Mouse (Mus musculus) large intestine, adult 2 months (tissue): ENCODE results near the gene Adamts4. TPM values are rescaled to one million over a fixed set of nuclear protein-coding genes. Genes with fewer than 3 reads are reported as not detected.
"Not testable (repeated sequence)": the region's sequence is repeated elsewhere in the genome, so short reads cannot be mapped to it uniquely, and the experiment has no call there.

Experiments used
- DNase-seq: peaks from one replicate; pipeline ENCODE4 v3.0.0-alpha.2; 2012; ENCODE audit warnings: low read depth, low spot score
- WGBS: fragments of 180-500 bp; shearing (Covaris S2); methylation state at CpG from one replicate; pipeline ENCODE4 v1.1.7; 2018; 5-methylcytosine and 5-hydroxymethylcytosine counted together
- polyA plus RNA-seq: library from polyadenylated mRNA; depleted of rRNA; stranded (reverse); fragments of >200 nt; gene quantifications from 2 replicates; pipeline ENCODE4 v1.2.3, GENCODE M21; 2012

Adamts4 gene
- polyA plus RNA-seq, 1 experiment: 1.1 TPM

- no peak for DNase-seq
- WGBS: 91% methylated on average over 1 of the region's 1 CpGs
Observed at GRCm38 (mm10) chr1:171227879-171228278, 22.3 kb upstream of the Adamts4 start.

GRCm38 (mm10) chr1:171229750-171230149, 20.5 kb upstream of the Adamts4 start:
- DNase-seq: no peak
- WGBS: 72% methylated on average over 6 of the region's 6 CpGs

GRCm38 (mm10) chr1:171230215-171230614, 20.0 kb upstream of the Adamts4 start:
- DNase-seq: no peak
- 48% methylated on average over 3 of the region's 3 CpGs for WGBS

- 74% methylated on average over 4 of the region's 4 CpGs for WGBS
- no peak for DNase-seq
Observed at GRCm38 (mm10) chr1:171231844-171232243, 18.4 kb upstream of the Adamts4 start.

GRCm38 (mm10) chr1:171232348-171232747, 17.9 kb upstream of the Adamts4 start:
- DNase-seq: no peak
- WGBS: 66% methylated on average over 5 of the region's 5 CpGs

- WGBS: 75% methylated on average over 12 of the region's 12 CpGs
- no peak for DNase-seq
Observed at GRCm38 (mm10) chr1:171232800-171233730, 17.2 kb upstream of the Adamts4 start.

GRCm38 (mm10) chr1:171234126-171234525, 16.1 kb upstream of the Adamts4 start, which contains the start of gene Fcer1g:
Gene Fcer1g, minus strand, starts transcription at chr1:171234365.
- WGBS: 85% methylated on average over 14 of the region's 14 CpGs
- no peak for DNase-seq

- 75% methylated on average over 4 of the region's 4 CpGs for whole genome bisulfite sequencing
- DNase-seq: no peak
Observed at GRCm38 (mm10) chr1:171234538-171234937, 15.7 kb upstream of the Adamts4 start.

GRCm38 (mm10) chr1:171235791-171236190, 14.4 kb upstream of the Adamts4 start:
- WGBS: 74% methylated on average over 4 of the region's 4 CpGs
- no peak for DNase-seq

- 75% methylated on average over 6 of the region's 6 CpGs for WGBS
- DNase-seq: no peak
Observed at GRCm38 (mm10) chr1:171237438-171237837, 12.8 kb upstream of the Adamts4 start.

GRCm38 (mm10) chr1:171238463-171238862, 11.8 kb upstream of the Adamts4 start:
- no peak for DNase-seq
- 63% methylated on average over 14 of the region's 14 CpGs for WGBS

- WGBS: 66% methylated on average over 15 of the region's 15 CpGs
- no peak for DNase-seq
Observed at GRCm38 (mm10) chr1:171239992-171240744, 10.1 kb upstream of the Adamts4 start.

GRCm38 (mm10) chr1:171240911-171241310, 9.3 kb upstream of the Adamts4 start:
- 91% methylated on average over 10 of the region's 10 CpGs for WGBS
- no peak for DNase-seq

GRCm38 (mm10) chr1:171241952-171242351, 8.3 kb upstream of the Adamts4 start:
- DNase-seq: not testable (repeated sequence)
- 56% methylated on average over 12 of the region's 12 CpGs for WGBS

- WGBS: 82% methylated on average over 8 of the region's 8 CpGs
- no peak for DNase-seq
Observed at GRCm38 (mm10) chr1:171245353-171245752, 4.9 kb upstream of the Adamts4 start.

- 0% methylated on average over 41 of the region's 41 CpGs for WGBS
- peak; percentile 97 for DNase-seq
Observed at GRCm38 (mm10) chr1:171246709-171247452, 3.3 kb upstream of the Adamts4 start.

- WGBS: 5% methylated on average over 13 of the region's 13 CpGs
Observed at GRCm38 (mm10) chr1:171247453-171247841, 2.8 kb upstream of the Adamts4 start.

GRCm38 (mm10) chr1:171247916-171248315, 2.3 kb upstream of the Adamts4 start:
- 20% methylated on average over 4 of the region's 4 CpGs for WGBS
- DNase-seq: no peak

More at GRCm38 (mm10) chr1:171247453-171247841, 2.8 kb upstream of the Adamts4 start:
- DNase-seq: no peak

GRCm38 (mm10) chr1:171248386-171249226, 1.6 kb upstream of the Adamts4 start:
- 56% methylated on average over 3 of the region's 3 CpGs for WGBS
- no peak for DNase-seq
